22 mouse cellular contexts compared by ENCODE assay signal in the genomic region with DNA sequence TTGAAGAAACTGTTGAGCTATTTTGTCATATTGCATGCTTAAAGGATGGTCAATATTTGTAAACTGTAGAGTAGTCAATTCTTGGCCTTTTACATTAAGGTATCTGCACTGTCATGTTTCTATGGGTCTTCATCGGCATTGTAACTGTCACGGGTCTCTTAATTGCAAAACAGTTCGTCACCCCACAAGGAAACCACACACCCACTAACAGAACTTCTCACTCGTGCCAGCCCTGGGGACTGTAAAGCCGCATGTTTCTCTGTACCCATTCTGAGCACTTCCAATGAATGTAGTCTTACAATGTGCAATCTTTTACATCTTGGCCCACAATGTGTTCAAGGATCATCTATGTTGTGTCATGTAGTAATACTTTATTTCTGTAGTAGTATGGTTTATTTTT. TPM values are rescaled to one million over a fixed set of nuclear protein-coding genes. Genes with fewer than 3 reads are reported as not detected.
DNase-seq lines count a peak whose midpoint lies in the region; ATAC-seq lines count a peak whose summit lies in the region.
"Had no signal": no experiment of that assay in that cellular context is flagged by ENCODE, and none has a peak within 500 bp of the region (broad histone marks: within the 10 kb centered on the region; RNA-seq: fewer than 3 reads in every experiment).

No protein-coding gene starts in this region.

- ATAC-seq in midbrain, embryonic 11.5 days (ENCODE audit: low FRiP score) = no peak
- peak; percentile 80 for ATAC-seq in granulocyte monocyte progenitor cell, adult 5-6 weeks (replicated peaks; ENCODE audit: poor library complexity, severe bottlenecking)
- ATAC-seq in megakaryocyte progenitor cell, adult 5-6 weeks (replicated peaks; ENCODE audit: poor library complexity) = peak; percentile 80
- ATAC-seq in kidney, embryonic 15.5 days (replicated peaks; ENCODE audit: low FRiP score) = no peak
- ATAC-seq: activated CD4-positive, CD25-positive, alpha-beta regulatory T cell, adult 4 months; forebrain, embryonic 14.5 days; forebrain, postnatal 0 days; hindbrain, embryonic 16.5 days had no signal

- no peak overlapping the region for H3K4me2 ChIP-seq in midbrain, embryonic 11.5 days
- no peak overlapping the region for H3K4me2 ChIP-seq in kidney, embryonic 15.5 days
- H3K4me2 ChIP-seq: embryonic facial prominence, embryonic 12.5 days; embryonic facial prominence, embryonic 15.5 days; heart, embryonic 12.5 days; heart, embryonic 15.5 days; hindbrain, embryonic 13.5 days had no signal

- no peak overlapping the region for H3K9ac ChIP-seq in midbrain, embryonic 11.5 days (ENCODE audit: low read length)
- no peak overlapping the region for H3K9ac ChIP-seq in kidney, embryonic 15.5 days
- H3K9ac ChIP-seq: embryonic facial prominence, embryonic 12.5 days; embryonic facial prominence, embryonic 15.5 days; forebrain, postnatal 0 days; heart, embryonic 12.5 days; heart, embryonic 15.5 days; hindbrain, embryonic 13.5 days had no signal

- 87% methylated on average over 5 of the region's 5 CpGs for WGBS in midbrain, embryonic 11.5 days
- WGBS in midbrain, embryonic 10.5 days = 91% methylated on average over 5 of the region's 5 CpGs
- WGBS in kidney, embryonic 15.5 days = 90% methylated on average over 5 of the region's 5 CpGs

- no peaks in the 10 kb centered on the region for H3K27me3 ChIP-seq in midbrain, embryonic 11.5 days (ENCODE audit: control insufficient read depth, insufficient read depth, low read length)
- H3K27me3 ChIP-seq in midbrain, embryonic 10.5 days (ENCODE audit: low read depth, poor library complexity, severe bottlenecking) = no peaks in the 10 kb centered on the region
- no peaks in the 10 kb centered on the region for H3K27me3 ChIP-seq in kidney, embryonic 15.5 days
- H3K27me3 ChIP-seq: embryonic facial prominence, embryonic 12.5 days; embryonic facial prominence, embryonic 15.5 days; heart, embryonic 12.5 days; heart, embryonic 15.5 days; hindbrain, embryonic 13.5 days had no signal

- H3K36me3 ChIP-seq in midbrain, embryonic 11.5 days (ENCODE audit: control insufficient read depth, insufficient read depth, low read length) = peaks cover 5% of the 10 kb centered on the region
- H3K36me3 ChIP-seq in midbrain, embryonic 10.5 days = peaks cover 39% of the 10 kb centered on the region
- peaks cover 8% of the 10 kb centered on the region; the same call in 1 of the 2 replicates for H3K36me3 ChIP-seq in kidney, embryonic 15.5 days

- no peak overlapping the region for H3K4me3 ChIP-seq in midbrain, embryonic 11.5 days (ENCODE audit: low read depth, low read length)
- no peak overlapping the region for H3K4me3 ChIP-seq in midbrain, embryonic 10.5 days
- H3K4me3 ChIP-seq in kidney, embryonic 15.5 days (replicated peaks) = no peak overlapping the region
- H3K4me3 ChIP-seq: embryonic facial prominence, embryonic 12.5 days; embryonic facial prominence, embryonic 15.5 days; heart, embryonic 12.5 days; heart, embryonic 15.5 days; hindbrain, embryonic 10.5 days; hindbrain, embryonic 13.5 days had no signal

- H3K27ac ChIP-seq in midbrain, embryonic 11.5 days (ENCODE audit: low read depth, low read length) = no peak overlapping the region
- no peak overlapping the region for H3K27ac ChIP-seq in midbrain, embryonic 10.5 days (replicated peaks)
- H3K27ac ChIP-seq in kidney, embryonic 15.5 days = no peak overlapping the region
- H3K27ac ChIP-seq: embryonic facial prominence, embryonic 12.5 days; embryonic facial prominence, embryonic 15.5 days; hindbrain, embryonic 10.5 days had no signal

- peak; percentile 39 for DNase-seq in midbrain, embryonic 11.5 days (ENCODE audit: low spot score, missing footprints)
- DNase-seq in midbrain, embryonic 10.5 days (ENCODE audit: low spot score) = no peak
- DNase-seq in frontal cortex, postnatal 36 days (ENCODE audit: low spot score in 2 of 2) = no peak
- DNase-seq: adrenal gland, postnatal 10 days; cerebellum, adult 18-20 months; cerebellum, adult 9-10 months; cerebellum, postnatal 14 days; forebrain, postnatal 0 days; gastrocnemius, postnatal 25 days; heart, postnatal 36 days had no signal

- H3K4me1 ChIP-seq in midbrain, embryonic 11.5 days (ENCODE audit: control insufficient read depth, insufficient read depth, low read length) = no peaks in the 10 kb centered on the region
- H3K4me1 ChIP-seq in midbrain, embryonic 10.5 days = peaks cover 4% of the 10 kb centered on the region
- peaks cover 4% of the 10 kb centered on the region for H3K4me1 ChIP-seq in kidney, embryonic 15.5 days
- H3K4me1 ChIP-seq: embryonic facial prominence, embryonic 12.5 days; embryonic facial prominence, embryonic 15.5 days had no signal

- no peaks in the 10 kb centered on the region for H3K9me3 ChIP-seq in midbrain, embryonic 11.5 days (ENCODE audit: control insufficient read depth, low read length)
- H3K9me3 ChIP-seq in midbrain, embryonic 10.5 days (replicated peaks) = no peaks in the 10 kb centered on the region
- H3K9me3 ChIP-seq in kidney, embryonic 15.5 days (replicated peaks) = no peaks in the 10 kb centered on the region
- H3K9me3 ChIP-seq: embryonic facial prominence, embryonic 12.5 days; embryonic facial prominence, embryonic 15.5 days; heart, embryonic 12.5 days; heart, embryonic 15.5 days; hindbrain, embryonic 10.5 days; hindbrain, embryonic 13.5 days had no signal

RNA-seq across cellular contexts. Expression of a gene that starts 26.0 kb away (rescaled TPM):
- polyA plus RNA-seq in midbrain, embryonic 11.5 days (2014; fragmentation: Nextera tagmentation; extraction: Ambion mirVana) = 27.6 and 30.0 TPM in 2 replicates
- polyA plus RNA-seq in midbrain, embryonic 10.5 days (2016; fragmentation: Nextera tagmentation; extraction: Ambion mirVana) = 33.6 and 39.8 TPM in 2 replicates
- total RNA-seq in granulocyte monocyte progenitor cell, adult 5-6 weeks (2014; fragmentation: Nextera tagmentation) = 53.7 and 63.7 TPM in 2 replicates
- total RNA-seq in granulocyte monocyte progenitor cell, adult 5-6 weeks (2017) = 76.4 and 97.2 TPM in 2 replicates
- total RNA-seq in megakaryocyte progenitor cell, adult 5-6 weeks (2015) = 38.6 and 41.5 TPM in 2 replicates
- total RNA-seq in megakaryocyte progenitor cell, adult 5-6 weeks (2017) = 78.6 and 91.2 TPM in 2 replicates
- 40.0 and 42.9 TPM in 2 replicates for polyA plus RNA-seq in kidney, embryonic 15.5 days (2015; fragmentation: Nextera tagmentation; extraction: Ambion mirVana)

Comparison
In these comparisons a context has a peak if more than half of its experiments do, and no peak if none do; other contexts are left out.
1. ATAC-seq: peak in granulocyte monocyte progenitor cell, adult 5-6 weeks (single experiment) and megakaryocyte progenitor cell, adult 5-6 weeks (single experiment); none in midbrain, embryonic 11.5 days (single experiment) and kidney, embryonic 15.5 days (single experiment).